Comparison of ENCODE assay signal across 9 mouse cellular contexts in the genomic region with DNA sequence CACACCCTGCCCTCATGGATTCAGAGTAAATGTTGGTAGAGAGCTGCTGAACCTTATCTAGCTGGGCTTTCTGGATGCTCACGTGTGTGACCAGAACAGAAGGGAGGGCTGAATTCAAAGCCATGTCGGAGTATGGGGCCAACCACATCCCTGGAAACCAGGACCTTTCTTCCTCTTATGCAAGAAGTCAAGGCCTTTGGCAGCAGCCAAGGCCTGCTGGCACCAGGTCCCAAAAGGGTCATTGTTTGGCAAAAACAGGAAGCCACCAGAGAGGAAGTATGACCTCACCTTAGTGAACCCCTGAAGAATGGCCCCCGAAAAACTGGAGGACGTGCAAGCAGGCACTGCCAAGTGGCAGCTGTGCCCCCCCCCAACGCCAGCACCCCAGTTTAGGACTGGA. TPM values are rescaled to one million over a fixed set of nuclear protein-coding genes. Genes with fewer than 3 reads are reported as not detected.
DNase-seq lines count a peak whose midpoint lies in the region; ATAC-seq and TF ChIP-seq lines count a peak whose summit lies in the region.
"Had no signal": no experiment of that assay in that cellular context is flagged by ENCODE, and none has a peak within 500 bp of the region (broad histone marks: within the 10 kb centered on the region; RNA-seq: fewer than 3 reads in every experiment).

No protein-coding gene starts in this region.

- no peak for TF ChIP-seq CTCF in heart, adult 2 months (IDR thresholded peaks at IDR 0.05)
- no peak for TF ChIP-seq CTCF in kidney, adult 2 months (conservative IDR thresholded peaks at IDR 0.05; ENCODE audit: insufficient read depth, insufficient read length, low read depth, low read length)

- H3K79me2 ChIP-seq in heart, adult 2 months (replicated peaks; ENCODE audit: control insufficient read depth, insufficient read depth, low read length), result no peaks in the 10 kb centered on the region

- H3K4me2 ChIP-seq in heart, embryonic 12.5 days, result no peak overlapping the region

- H3K4me3 ChIP-seq in heart, adult 2 months, result no peak overlapping the region
- H3K4me3 ChIP-seq in heart, embryonic 12.5 days, result no peak overlapping the region
- no peak overlapping the region for H3K4me3 ChIP-seq in kidney, adult 2 months (ENCODE audit: insufficient read depth, low read depth, low read length)

- TF ChIP-seq POLR2A in heart, adult 2 months (IDR thresholded peaks at IDR 0.05; ENCODE audit: insufficient read depth, low read depth, low read length), result no peak
- TF ChIP-seq POLR2A in kidney, adult 2 months (IDR thresholded peaks at IDR 0.05; ENCODE audit: low read depth, low read length), result no peak

- H3K27ac ChIP-seq in heart, adult 2 months, result peak overlapping the region; percentile 74
- H3K27ac ChIP-seq in heart, embryonic 12.5 days (ENCODE audit: poor library complexity, severe bottlenecking), result no peak overlapping the region
- peak overlapping the region; percentile 33 for H3K27ac ChIP-seq in kidney, adult 2 months (ENCODE audit: insufficient read depth, low read depth, low read length)

- intact Hi-C loops in heart, adult 2 months (cut with DNase I), result loop anchor here (2.0 to 5.0 kb wide), 3 partner anchors 20 to 40 kb away; no protein-coding TSS in a partner anchor

- H3K4me1 ChIP-seq in heart, adult 2 months (ENCODE audit: control insufficient read depth, insufficient read depth, low read length), result peaks cover 23% of the 10 kb centered on the region
- H3K4me1 ChIP-seq in heart, embryonic 12.5 days (replicated peaks), result peaks cover 34% of the 10 kb centered on the region
- H3K4me1 ChIP-seq in kidney, adult 2 months (ENCODE audit: control insufficient read depth, insufficient read depth, low read length), result peaks cover 23% of the 10 kb centered on the region

- H3K27me3 ChIP-seq in heart, adult 2 months (ENCODE audit: control insufficient read depth, insufficient read depth, low read length), result no peaks in the 10 kb centered on the region
- H3K27me3 ChIP-seq in heart, embryonic 12.5 days (replicated peaks), result no peaks in the 10 kb centered on the region
- H3K27me3 ChIP-seq in kidney, adult 2 months (replicated peaks; ENCODE audit: control insufficient read depth, insufficient read depth, low read length), result no peaks in the 10 kb centered on the region

- TF ChIP-seq EP300 in heart, adult 2 months (IDR thresholded peaks at IDR 0.05; ENCODE audit: insufficient read depth, low read depth, low read length), result 0 out of 2 replicates have a peak, but pooled peaks have one; percentile 5

- peak; percentile 68 to 79 for DNase-seq in heart, adult 2 months
- peak; percentile 75 for DNase-seq in adrenal gland, postnatal 14 days
- DNase-seq in kidney, adult 2 months, result peak; percentile 87
- DNase-seq in cerebellum, adult 8-10 months, result no peak
- no peak for DNase-seq in frontal cortex, postnatal 14 days (ENCODE audit: low spot score in 2 of 2)
- DNase-seq in left cerebral cortex, adult 18-20 months (ENCODE audit: low spot score in 2 of 2), result no peak
- DNase-seq: cerebellum, adult 2 months had no signal

- no peaks in the 10 kb centered on the region for H3K36me3 ChIP-seq in heart, adult 2 months (ENCODE audit: control insufficient read depth, insufficient read depth, low read length)
- no peaks in the 10 kb centered on the region for H3K36me3 ChIP-seq in heart, embryonic 12.5 days
- H3K36me3 ChIP-seq in kidney, adult 2 months (ENCODE audit: control insufficient read depth, insufficient read depth, low read length), result no peaks in the 10 kb centered on the region

- WGBS in heart, adult 2 months, result 45% methylated on average over 5 of the region's 5 CpGs
- whole genome bisulfite sequencing in heart, embryonic 12.5 days, result 61% methylated on average over 5 of the region's 5 CpGs
- WGBS in kidney, adult 2 months, result 62% methylated on average over 5 of the region's 5 CpGs

- ATAC-seq in heart, embryonic 12.5 days (ENCODE audit: insufficient number of reproducible peaks, low FRiP score), result no peak
- peak; percentile 86 for ATAC-seq in megakaryocyte progenitor cell, adult 5-6 weeks (replicated peaks; ENCODE audit: poor library complexity)

- no peak overlapping the region for H3K9ac ChIP-seq in heart, adult 2 months (ENCODE audit: low read depth, low read length)
- no peak overlapping the region for H3K9ac ChIP-seq in heart, embryonic 12.5 days

- no peaks in the 10 kb centered on the region for H3K9me3 ChIP-seq in heart, embryonic 12.5 days (replicated peaks)

RNA-seq across cellular contexts. Expression of gene Lrrc32, which starts 33.5 kb away (rescaled TPM):
- 10 to 100 TPM; 13.6 to 13.7 TPM for total RNA-seq in heart, adult 2 months (2021)
- 14.5 and 21.9 TPM in 2 replicates for polyA plus RNA-seq in heart, adult 2 months (2012; rRNA removed)
- 7.5 TPM in 2 replicates for polyA plus RNA-seq in heart, embryonic 12.5 days (2016; fragmentation: Nextera tagmentation; extraction: Ambion mirVana)
- 14.0 and 18.4 TPM in 2 replicates for total RNA-seq in adrenal gland, postnatal 14 days (2021)
- 22.1 and 24.7 TPM in 2 replicates for polyA plus RNA-seq in kidney, adult 2 months (2012; rRNA removed)
- total RNA-seq in megakaryocyte progenitor cell, adult 5-6 weeks (2015), result 0.05 TPM in 1 of 2 replicates, not detected in the other
- total RNA-seq in megakaryocyte progenitor cell, adult 5-6 weeks (2017), result 0.04 TPM in 1 of 2 replicates, not detected in the other
- total RNA-seq in left cerebral cortex, adult 18-20 months (2021), result 1 to 10 TPM; 5.9 to 6.4 TPM

Comparison
In these comparisons a context has a peak if more than half of its experiments do, and no peak if none do; other contexts are left out.
1. DNase-seq: peak in heart, adult 2 months (2 of 2), adrenal gland, postnatal 14 days (single experiment) and kidney, adult 2 months (single experiment); none in cerebellum, adult 8-10 months (single experiment), frontal cortex, postnatal 14 days (0 of 2) and left cerebral cortex, adult 18-20 months (0 of 2).
2. RNA of gene Lrrc32, which starts 33.5 kb away (total RNA-seq): 14.0 to 18.4 TPM in adrenal gland, postnatal 14 days, 13.6 to 13.7 TPM in heart, adult 2 months and 5.9 to 6.4 TPM in left cerebral cortex, adult 18-20 months; 0.04 to 0.05 TPM in megakaryocyte progenitor cell, adult 5-6 weeks; every median in the first group is over 4 times any median in the second.